Mouse (Mus musculus) lung, postnatal 4 days (tissue): ENCODE measurements at regions not wholly inside any gene's neighbourhood (a gene's known extent, or its start where the extent isn't known, plus 50 kb on each side); places are given as distances from the start of the nearest gene placed in this dataset.

Experiments
- DNase-seq, 2 experiments: peaks; one replicate each; pipeline ENCODE4 v3.0.0; 2021

DNA sequence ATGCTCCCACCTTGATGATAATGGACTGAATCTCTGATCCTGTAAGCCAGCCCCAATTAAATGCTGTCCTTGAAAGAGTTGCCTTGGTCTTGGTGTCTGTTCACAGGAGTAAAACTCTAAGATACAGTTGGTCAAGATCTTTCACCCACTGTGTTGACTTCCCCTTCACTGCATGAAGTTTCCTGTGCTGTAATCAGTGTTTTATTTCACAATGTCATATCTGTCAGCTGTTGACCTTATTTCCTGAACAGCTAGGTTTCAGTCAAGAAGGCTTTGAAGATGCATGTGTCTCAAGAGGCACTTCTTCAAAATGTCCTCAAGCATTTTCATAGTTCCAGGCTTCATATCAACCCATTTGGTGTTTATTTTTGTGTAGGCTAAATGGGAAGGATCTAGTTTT, 597.3 kb upstream of the Fam92a start:
- DNase-seq = no peak

DNA sequence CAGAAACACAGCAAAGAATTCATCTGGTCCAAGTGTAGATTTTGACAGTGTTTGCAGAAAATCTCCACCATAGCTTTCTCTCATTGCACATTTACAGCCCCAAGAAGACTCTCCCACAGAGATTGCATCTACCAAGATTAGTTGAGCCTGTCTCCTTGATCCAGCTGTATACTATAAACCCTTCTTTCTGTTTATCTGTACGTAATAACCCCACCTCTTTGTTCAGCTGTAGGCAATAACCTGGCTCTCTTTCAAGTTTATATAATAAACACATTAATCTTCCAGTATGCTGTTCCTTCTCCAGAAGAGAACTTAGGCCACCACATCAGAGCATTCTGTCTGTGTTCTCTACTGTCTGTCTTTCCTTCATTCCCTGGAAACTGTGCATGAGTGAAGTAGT, 594.9 kb upstream of the Fam92a start:
- no peak for DNase-seq

GRCm38 (mm10) chr4:12750817-12751216, 579.0 kb upstream of the Fam92a start:
- DNase-seq = no peak

DNA sequence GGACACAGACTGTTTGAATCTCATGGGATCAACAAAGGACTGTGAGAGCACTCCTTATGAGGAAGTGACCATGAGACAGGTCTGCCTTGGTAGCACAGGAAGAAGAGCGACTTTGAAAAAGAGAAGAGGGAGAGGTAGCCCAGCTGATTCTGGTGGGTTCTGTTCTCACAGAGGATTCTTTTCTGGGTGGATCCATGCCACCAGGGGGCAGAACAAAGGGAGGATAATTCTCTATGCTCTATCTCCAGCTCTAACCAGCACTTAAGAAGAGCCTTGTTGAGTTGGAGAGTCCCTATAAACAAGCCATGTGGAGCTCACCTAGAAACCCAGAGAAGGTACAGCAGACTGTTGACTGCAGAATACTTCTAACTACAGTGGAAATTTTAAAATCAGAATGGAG, 578.1 kb upstream of the Fam92a start:
- DNase-seq = no peak

GRCm38 (mm10) chr4:12743714-12744327, 572.0 kb upstream of the Fam92a start:
- DNase-seq = no peak

DNA sequence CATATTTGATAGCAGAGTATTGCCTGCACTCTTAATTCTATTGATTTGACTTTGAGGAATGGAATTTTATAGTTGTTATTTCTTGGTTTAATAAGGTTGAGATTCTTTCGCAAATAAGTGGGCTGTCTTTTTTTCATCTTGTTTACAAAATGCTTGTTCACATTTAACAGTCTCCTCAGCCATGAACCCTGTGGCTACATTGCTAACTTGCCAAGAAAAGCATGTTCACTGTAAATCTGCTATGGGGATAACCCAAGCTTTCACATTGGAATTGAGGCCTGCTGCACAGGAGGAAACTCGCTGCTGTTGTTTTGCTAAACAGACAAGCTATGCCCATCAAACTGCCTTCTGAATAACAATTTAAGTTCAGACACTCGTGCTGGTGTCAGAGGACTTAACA, 564.6 kb upstream of the Fam92a start:
- no peak for DNase-seq

GRCm38 (mm10) chr4:12700189-12700588, 528.4 kb upstream of the Fam92a start:
- no peak for DNase-seq

GRCm38 (mm10) chr4:12677814-12678213, 506.0 kb upstream of the Fam92a start:
- DNase-seq = no peak

- no peak for DNase-seq
Observed at GRCm38 (mm10) chr4:12671399-12671798, 499.6 kb upstream of the Fam92a start.

GRCm38 (mm10) chr4:12663176-12663575, 491.4 kb upstream of the Fam92a start:
- no peak for DNase-seq

DNA sequence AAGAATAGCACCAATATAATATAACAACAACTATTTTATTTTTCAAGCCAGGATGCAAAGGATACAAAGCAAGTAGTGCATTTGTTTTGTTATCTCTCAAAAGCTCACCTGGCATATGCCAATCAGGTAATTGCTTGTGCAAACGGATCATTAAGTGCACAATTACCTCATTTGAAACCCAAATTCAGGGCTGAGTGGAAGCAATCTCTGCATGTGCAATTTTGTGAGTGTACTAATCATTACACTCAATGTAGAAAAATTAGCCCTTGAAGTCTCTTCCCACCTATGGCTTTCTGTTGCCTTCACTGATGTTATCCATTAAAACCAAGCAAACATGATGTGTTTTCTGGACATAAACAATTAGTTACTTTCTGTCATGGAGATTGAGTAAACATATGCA, 490.9 kb upstream of the Fam92a start:
- no peak for DNase-seq

- no peak for DNase-seq
Observed at GRCm38 (mm10) chr4:12659084-12659483, 487.3 kb upstream of the Fam92a start.

DNA sequence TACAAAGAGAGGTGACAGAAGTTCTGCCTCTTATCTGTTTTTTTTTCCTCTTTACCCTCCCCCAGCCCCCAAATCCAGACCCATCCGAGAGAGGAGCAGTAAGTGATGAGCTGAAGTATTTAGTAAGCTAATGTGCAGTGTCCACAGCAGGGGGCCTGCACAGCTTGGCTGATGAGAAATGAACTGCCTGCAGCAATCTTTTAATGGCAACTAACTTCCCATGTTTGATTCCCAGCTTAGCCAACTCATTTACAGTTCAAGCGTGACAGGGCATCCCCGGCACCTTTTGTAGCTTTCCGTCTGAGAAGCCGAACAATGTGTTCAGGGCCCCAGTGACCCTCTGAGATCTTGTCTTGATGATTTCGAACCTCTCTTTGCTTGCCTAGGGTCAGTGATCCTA, 486.8 kb upstream of the Fam92a start:
- DNase-seq = no peak

DNA sequence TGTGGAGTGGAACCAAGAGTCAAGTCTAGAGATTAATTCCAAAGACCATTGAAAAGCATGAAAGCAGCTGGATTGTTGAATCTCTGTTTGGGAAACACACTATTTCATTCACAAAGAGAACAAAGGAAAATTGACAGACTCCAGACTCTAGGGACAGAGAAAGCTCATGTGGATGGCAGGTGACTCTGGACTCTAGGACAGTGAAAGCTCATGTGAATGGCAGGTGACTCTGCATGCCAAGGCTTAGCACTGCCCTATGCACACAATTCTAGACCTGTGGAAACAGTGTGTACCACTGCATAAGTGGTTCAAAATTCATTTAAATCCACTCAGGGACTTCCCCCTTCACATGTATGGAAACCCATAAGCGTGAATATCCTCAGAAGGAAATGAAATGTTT, 486.0 kb upstream of the Fam92a start:
- DNase-seq = no peak

DNA sequence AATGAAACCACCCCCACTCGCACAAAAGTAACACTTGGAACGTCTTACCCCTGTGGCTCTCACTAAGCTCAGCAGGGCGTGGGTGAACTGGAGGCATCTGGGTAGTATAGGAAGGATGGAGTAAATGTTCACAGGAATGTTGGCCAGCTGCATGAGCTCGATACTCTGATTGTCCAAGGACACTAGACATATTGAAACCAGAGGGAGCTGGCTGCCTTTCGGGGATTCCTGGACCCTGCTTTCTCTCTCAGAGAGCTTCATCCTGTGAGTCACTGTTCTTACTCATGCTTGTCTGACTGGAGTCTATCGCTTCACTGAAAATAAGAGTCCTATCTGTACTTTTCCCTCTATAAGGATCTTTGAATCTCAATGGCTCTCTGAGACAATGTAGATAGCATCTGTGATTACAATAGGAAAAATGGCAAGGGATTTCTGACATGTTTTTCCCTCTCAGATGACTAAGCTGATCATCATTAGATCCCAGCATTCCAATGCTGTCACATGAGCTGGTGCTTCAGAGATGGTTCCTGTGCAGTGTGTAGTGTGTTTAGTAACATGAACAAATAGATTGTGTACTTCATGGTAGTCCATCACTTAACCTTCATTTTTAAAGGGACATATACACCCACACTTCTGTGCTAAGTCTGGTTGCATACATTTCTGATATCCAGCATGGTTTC, 485.2 kb upstream of the Fam92a start:
- no peak for DNase-seq

DNA sequence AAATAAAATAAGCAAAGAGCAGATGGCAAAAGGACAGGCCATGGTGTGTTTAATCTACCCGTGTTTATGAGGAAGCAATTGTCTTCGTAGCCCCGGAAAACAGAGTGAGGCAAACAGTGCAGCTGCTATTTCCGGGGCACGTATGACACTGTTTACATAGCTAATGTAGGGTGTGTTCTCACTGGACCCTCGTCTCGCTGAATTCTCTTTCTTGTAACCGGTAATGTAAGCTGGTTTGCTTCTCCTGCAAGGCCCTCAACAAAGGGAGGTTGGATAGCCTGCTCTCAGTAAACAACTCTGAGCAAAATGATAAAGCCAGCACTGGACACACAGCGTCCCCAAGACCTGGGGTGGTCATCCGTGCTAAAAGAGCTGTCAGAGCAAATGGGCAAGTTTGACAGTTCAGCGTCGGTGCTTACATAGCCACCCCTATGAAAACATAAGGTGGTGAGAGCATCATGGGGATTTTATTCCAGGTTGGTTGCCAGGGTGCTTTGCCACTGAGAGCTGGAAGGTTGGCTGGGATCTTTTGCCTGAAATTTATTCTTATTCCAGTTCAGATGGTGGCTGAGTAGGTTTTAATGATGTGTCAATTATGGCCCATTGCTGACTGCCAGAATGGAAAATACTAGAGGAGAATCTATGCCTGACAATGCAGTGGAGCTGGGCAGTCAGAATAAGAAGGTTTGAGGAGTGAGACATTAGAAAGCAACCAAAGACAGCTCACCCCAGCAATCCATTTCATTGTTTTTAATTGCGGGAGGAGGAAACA, 483.8 kb upstream of the Fam92a start:
- DNase-seq = peak; percentile 26 to 37

DNA sequence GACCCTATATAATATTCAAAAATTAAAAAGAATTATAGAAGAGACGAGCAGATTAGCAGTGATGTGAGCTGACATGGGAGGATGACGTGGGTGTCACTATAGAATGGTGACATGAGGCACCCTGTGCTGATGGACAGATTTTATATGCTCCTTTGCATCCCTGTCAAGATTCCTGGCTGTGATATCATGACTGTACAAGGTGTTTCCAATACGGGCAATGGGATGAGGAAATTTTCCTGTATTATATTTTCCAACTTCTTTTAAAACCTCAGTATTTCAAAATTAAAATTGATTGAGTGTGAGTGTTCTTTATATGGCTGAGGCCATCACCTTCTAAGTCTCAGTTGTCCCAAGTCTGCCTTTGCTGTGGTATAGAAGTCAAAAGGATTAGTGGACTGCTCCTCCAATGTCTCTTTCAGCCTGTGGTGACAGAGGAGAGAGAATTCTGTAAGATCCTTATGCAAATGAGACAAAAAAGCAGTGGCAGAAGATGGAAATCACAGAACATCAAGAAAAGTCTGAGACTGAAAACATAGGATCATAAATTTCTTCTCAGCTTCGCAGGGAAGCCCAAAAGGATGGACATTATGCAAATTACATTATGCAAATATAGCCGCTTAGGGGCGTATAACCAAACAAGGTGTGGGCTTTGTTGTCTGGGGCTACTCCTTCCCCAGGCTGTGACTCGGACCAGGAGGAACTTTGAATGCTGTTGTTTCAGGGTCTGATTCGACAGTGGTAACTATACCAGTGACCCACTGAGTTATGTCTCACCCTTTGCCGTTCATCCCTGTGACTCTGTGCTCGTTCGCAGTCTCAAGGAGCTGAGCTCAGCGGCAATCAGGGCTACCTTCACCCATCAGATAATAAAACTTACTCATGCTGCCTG, 483.0 kb upstream of the Fam92a start:
- DNase-seq = no peak

DNA sequence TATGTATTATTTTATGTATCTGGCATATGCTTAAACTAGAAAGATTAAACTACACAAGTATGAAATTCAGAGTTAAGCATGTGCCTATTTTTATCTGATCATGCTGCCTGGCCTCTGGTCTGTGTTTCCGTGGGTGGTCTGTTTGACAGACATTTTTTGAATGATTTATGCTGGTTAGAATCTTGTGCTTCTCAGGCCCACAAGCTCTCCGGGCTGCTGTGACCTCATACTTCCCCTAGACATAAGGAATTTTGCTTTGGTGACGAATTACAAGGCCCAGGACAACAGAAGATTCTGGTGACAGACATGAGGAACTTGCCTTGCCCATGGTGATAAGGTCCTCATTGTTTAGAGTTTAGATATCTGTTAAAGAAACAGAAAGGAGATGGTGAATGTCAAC, 475.9 kb upstream of the Fam92a start:
- no peak for DNase-seq

- DNase-seq = no peak
Observed at GRCm38 (mm10) chr4:12642525-12642928, 470.7 kb upstream of the Fam92a start.

GRCm38 (mm10) chr4:12629375-12629821, 457.6 kb upstream of the Fam92a start:
- DNase-seq = no peak

DNA sequence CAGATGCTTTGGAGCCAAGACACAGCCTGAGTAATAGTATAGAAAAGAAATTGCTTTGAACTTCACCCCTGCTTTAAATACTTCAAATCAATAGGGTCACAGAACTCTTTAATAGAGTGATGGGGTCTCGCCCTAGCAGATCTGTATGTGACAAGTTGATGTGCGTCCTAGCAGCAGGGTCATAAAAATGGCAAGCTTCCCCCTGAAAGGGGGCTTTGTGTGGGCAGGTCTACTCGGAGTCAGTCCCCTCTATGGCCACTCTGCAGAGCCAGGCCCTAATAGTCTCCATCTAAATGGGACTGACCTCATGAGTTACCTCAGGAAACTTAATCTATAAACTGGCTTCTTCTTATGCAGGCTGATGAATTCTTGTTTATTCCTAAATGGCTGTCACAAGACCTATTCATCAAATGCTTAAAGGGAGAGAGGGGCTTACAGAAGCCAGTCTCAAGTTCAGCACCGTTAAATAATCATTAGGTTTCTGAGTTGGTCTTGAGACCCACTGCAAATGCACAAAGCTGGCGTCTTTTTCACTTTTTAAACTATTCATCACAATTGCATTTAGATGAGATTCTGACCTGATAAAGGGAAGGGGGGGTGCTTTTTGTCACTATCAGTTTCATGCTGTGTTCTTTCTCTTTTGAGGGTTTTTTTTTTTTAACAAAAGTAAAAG, 457.0 kb upstream of the Fam92a start:
- no peak for DNase-seq

- no peak for DNase-seq
Observed at GRCm38 (mm10) chr4:12627158-12627871, 455.5 kb upstream of the Fam92a start.
